Mouse (Mus musculus) heart, embryonic 11.5 days (tissue): ENCODE results near the gene Tm7sf2. TPM values are rescaled to one million over a fixed set of nuclear protein-coding genes. Genes with fewer than 3 reads are reported as not detected.

ENCODE experiments used
- ATAC-seq: fragments of 200-750 bp; cut with Nextera tagmentation; replicated peaks from 2 replicates; pipeline ENCODE4 v1.8.0; 2017; ENCODE audit warnings: moderate library complexity; ENCODE audit not compliant: insufficient number of reproducible peaks, low FRiP score, low TSS enrichment
- H3K27ac ChIP-seq: fragments of 300-500 bp; sonication (generic); 2 replicates; pipeline ENCODE4 v1.5.1; 2014; ENCODE audit warnings: mild to moderate bottlenecking, low read depth, low read length
- H3K27me3 ChIP-seq: fragments of 300-500 bp; sonication (generic); 2 replicates; pipeline ENCODE4 v1.6.1; 2014; ENCODE audit warnings: mild to moderate bottlenecking, low read length, mixed read lengths; ENCODE audit not compliant: control insufficient read depth, insufficient read depth
- H3K36me3 ChIP-seq: fragments of 300-500 bp; sonication (generic); 2 replicates; pipeline ENCODE4 v1.6.1; 2014; ENCODE audit warnings: mild to moderate bottlenecking, low read length, moderate library complexity, mixed read lengths; ENCODE audit not compliant: control insufficient read depth, insufficient read depth
- H3K4me1 ChIP-seq: fragments of 300-500 bp; sonication (generic); 2 replicates; pipeline ENCODE4 v1.6.1; 2014; ENCODE audit warnings: low read length; ENCODE audit not compliant: control insufficient read depth, insufficient read depth
- H3K4me2 ChIP-seq: fragments of 300-500 bp; sonication (generic); 2 replicates; pipeline ENCODE4 v1.6.1; 2014; ENCODE audit warnings: mild to moderate bottlenecking, moderate library complexity
- H3K4me3 ChIP-seq: fragments of 300-500 bp; sonication (generic); 2 replicates; pipeline ENCODE4 v1.5.1; 2014; ENCODE audit warnings: low read depth, low read length
- H3K9ac ChIP-seq: fragments of 300-500 bp; sonication (generic); 2 replicates; pipeline ENCODE4 v1.6.1; 2014; ENCODE audit warnings: mild to moderate bottlenecking, low read depth, low read length, moderate library complexity
- H3K9me3 ChIP-seq: fragments of 300-500 bp; sonication (generic); replicated peaks from 2 replicates; pipeline ENCODE4 v1.6.1; 2016; ENCODE audit warnings: low read length; ENCODE audit not compliant: control insufficient read depth
- WGBS: fragments of 180-500 bp; shearing (Covaris S2); extraction: QIAGEN DNeasy Blood & Tissue Kit; methylation state at CpG from one replicate; pipeline ENCODE4 v1.1.7; 2014; ENCODE audit not compliant: insufficient replicate concordance; 5-methylcytosine and 5-hydroxymethylcytosine counted together
- polyA plus RNA-seq: library from polyadenylated mRNA; unstranded; fragments of >200 nt; fragmentation: Nextera tagmentation; extraction: Ambion mirVana; gene quantifications from 2 replicates; pipeline ENCODE4 v1.2.1, GENCODE M21; 2014

The Tm7sf2 gene
- polyA plus RNA-seq, 1 experiment from 2014 or later, result 10.1 TPM

- peaks cover 6% of the 10 kb centered on the region for H3K4me1 ChIP-seq
- H3K9ac ChIP-seq, result no peak overlapping the region
- H3K36me3 ChIP-seq, result peaks cover 14% of the 10 kb centered on the region
- no peak for ATAC-seq
- H3K27me3 ChIP-seq, result no peaks in the 10 kb centered on the region
- no peaks in the 10 kb centered on the region for H3K9me3 ChIP-seq
- WGBS, result 92% methylated on average over 5 of the region's 5 CpGs
- no peak overlapping the region for H3K4me3 ChIP-seq
- H3K27ac ChIP-seq, result no peak overlapping the region
- no peak overlapping the region for H3K4me2 ChIP-seq
Observed at GRCm38 (mm10) chr19:6073889-6074288, 5.7 kb upstream of the Tm7sf2 start.

GRCm38 (mm10) chr19:6071261-6071660, 3.1 kb upstream of the Tm7sf2 start:
- H3K4me3 ChIP-seq, result no peak overlapping the region
- H3K4me1 ChIP-seq, result peaks cover 22% of the 10 kb centered on the region
- H3K36me3 ChIP-seq, result peaks cover 17% of the 10 kb centered on the region
- no peaks in the 10 kb centered on the region for H3K9me3 ChIP-seq
- H3K9ac ChIP-seq, result no peak overlapping the region
- no peak for ATAC-seq
- H3K27me3 ChIP-seq, result no peaks in the 10 kb centered on the region
- 89% methylated on average over 19 of the region's 19 CpGs for WGBS
- no peak overlapping the region for H3K27ac ChIP-seq
- no peak overlapping the region for H3K4me2 ChIP-seq

- no peak for ATAC-seq
- H3K36me3 ChIP-seq, result peaks cover 17% of the 10 kb centered on the region
- H3K4me2 ChIP-seq, result no peak overlapping the region
- H3K27me3 ChIP-seq, result no peaks in the 10 kb centered on the region
- peaks cover 18% of the 10 kb centered on the region for H3K4me1 ChIP-seq
- no peak overlapping the region for H3K4me3 ChIP-seq
- WGBS, result 85% methylated on average over 31 of the region's 31 CpGs
- no peak overlapping the region for H3K27ac ChIP-seq
- no peak overlapping the region for H3K9ac ChIP-seq
- no peaks in the 10 kb centered on the region for H3K9me3 ChIP-seq
Observed at GRCm38 (mm10) chr19:6070571-6071250, 2.5 kb upstream of the Tm7sf2 start.

GRCm38 (mm10) chr19:6069851-6070250, 1.7 kb upstream of the Tm7sf2 start:
- Histone ChIP-seq H3K27ac (no peak overlapping the region), H3K36me3 (peaks cover 17% of the 10 kb centered on the region)

GRCm38 (mm10) chr19:6068951-6069350, 778 bp upstream of the Tm7sf2 start:
- no peaks in the 10 kb centered on the region for H3K9me3 ChIP-seq
- no peak overlapping the region for H3K4me2 ChIP-seq
- peaks cover 18% of the 10 kb centered on the region for H3K4me1 ChIP-seq
- 75% methylated on average over 4 of the region's 4 CpGs for WGBS
- peaks cover 17% of the 10 kb centered on the region for H3K36me3 ChIP-seq
- no peak overlapping the region for H3K27ac ChIP-seq
- no peak overlapping the region for H3K9ac ChIP-seq
- ATAC-seq, result no peak
- no peak overlapping the region for H3K4me3 ChIP-seq
- no peaks in the 10 kb centered on the region for H3K27me3 ChIP-seq

More at GRCm38 (mm10) chr19:6069851-6070250, 1.7 kb upstream of the Tm7sf2 start:
- Histone ChIP-seq H3K27me3 (no peaks in the 10 kb centered on the region), H3K4me1 (peaks cover 18% of the 10 kb centered on the region), H3K4me2 (no peak overlapping the region), H3K9ac (no peak overlapping the region), H3K4me3 (no peak overlapping the region), H3K9me3 (no peaks in the 10 kb centered on the region)
- ATAC-seq, result no peak
- 87% methylated on average over 10 of the region's 10 CpGs for WGBS

- peak; percentile 43 for ATAC-seq
- Histone ChIP-seq H3K9ac (peak overlapping the region; percentile 71), H3K27me3 (no peaks in the 10 kb centered on the region), H3K36me3 (peaks cover 17% of the 10 kb centered on the region), H3K9me3 (no peaks in the 10 kb centered on the region), H3K27ac (peak overlapping the region; percentile 57), H3K4me3 (peak overlapping the region; percentile 52), H3K4me1 (peaks cover 25% of the 10 kb centered on the region), H3K4me2 (peak overlapping the region; percentile 99)
- WGBS, result 2% methylated on average over 30 of the region's 30 CpGs
Observed at GRCm38 (mm10) chr19:6067011-6067723, 1.0 kb downstream of the Tm7sf2 start.

GRCm38 (mm10) chr19:6066571-6066970, 1.6 kb downstream of the Tm7sf2 start:
- Histone ChIP-seq H3K36me3 (peaks cover 17% of the 10 kb centered on the region), H3K4me3 (peak overlapping the region; percentile 52), H3K4me1 (peaks cover 31% of the 10 kb centered on the region), H3K9ac (peak overlapping the region; percentile 71), H3K4me2 (peak overlapping the region; percentile 99), H3K27me3 (no peaks in the 10 kb centered on the region), H3K27ac (no peak overlapping the region; the same call in 1 of the 2 replicates), H3K9me3 (no peaks in the 10 kb centered on the region)
- WGBS, result 33% methylated on average over 5 of the region's 5 CpGs
- 0 out of 2 replicates have a peak, but pooled peaks have one; percentile 0 for ATAC-seq

- Histone ChIP-seq H3K9ac (no peak overlapping the region; the same call in 1 of the 2 replicates), H3K27me3 (no peaks in the 10 kb centered on the region), H3K4me1 (peaks cover 34% of the 10 kb centered on the region), H3K36me3 (no peaks in the 10 kb centered on the region), H3K4me3 (no peak overlapping the region), H3K27ac (no peak overlapping the region), H3K9me3 (no peaks in the 10 kb centered on the region), H3K4me2 (no peak overlapping the region)
- 94% methylated on average over 6 of the region's 6 CpGs for WGBS
- no peak for ATAC-seq
Observed at GRCm38 (mm10) chr19:6063081-6063480, 5.1 kb downstream of the Tm7sf2 start.
